Mouse (Mus musculus): Measurements from ENCODE around the gene Ly6g6c. TPM values are rescaled to one million over a fixed set of nuclear protein-coding genes. Genes with fewer than 3 reads are reported as not detected.
"Not testable (repeated sequence)": the region's sequence is repeated elsewhere in the genome, so short reads cannot be mapped to it uniquely, and the experiment has no call there.

Ly6g6c gene
- total RNA-seq, 2 experiments from 2014 or later: not detected

DNA sequence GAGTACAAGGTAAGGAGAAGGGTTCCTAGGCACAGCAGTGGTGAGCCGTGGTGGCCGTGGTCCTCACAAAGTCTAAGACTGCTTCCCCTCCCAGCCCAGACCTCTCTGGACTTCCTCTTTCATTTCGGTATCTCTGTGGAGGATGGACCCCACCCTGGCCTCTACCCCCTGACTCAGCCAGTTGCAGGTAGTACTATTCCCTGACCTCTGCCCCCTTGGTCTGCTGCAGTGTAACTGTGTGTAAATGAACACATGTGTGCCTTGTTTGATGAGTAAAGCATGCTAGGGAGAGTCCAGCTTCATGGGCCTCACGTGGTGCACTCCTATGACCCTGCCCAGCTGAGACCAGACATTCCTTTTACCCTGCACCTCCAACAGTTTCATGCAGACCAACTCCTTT is 41.4 kb upstream of the Ly6g6c start:
- no peak overlapping the region for H3K27ac ChIP-seq
- no peak overlapping the region for H3K4me3 ChIP-seq
- no peak for TF ChIP-seq CTCF (conservative IDR thresholded peaks at IDR 0.05)
- no peak for DNase-seq (ENCODE audit: low spot score in 2 of 2)

GRCm38 (mm10) chr17:35024261-35024660 is 40.9 kb upstream of the Ly6g6c start:
- TF ChIP-seq CTCF (conservative IDR thresholded peaks at IDR 0.05): no peak
- no peak for DNase-seq (ENCODE audit: low spot score in 2 of 2)
- H3K4me3 ChIP-seq: no peak overlapping the region
- H3K27ac ChIP-seq: no peak overlapping the region

DNA sequence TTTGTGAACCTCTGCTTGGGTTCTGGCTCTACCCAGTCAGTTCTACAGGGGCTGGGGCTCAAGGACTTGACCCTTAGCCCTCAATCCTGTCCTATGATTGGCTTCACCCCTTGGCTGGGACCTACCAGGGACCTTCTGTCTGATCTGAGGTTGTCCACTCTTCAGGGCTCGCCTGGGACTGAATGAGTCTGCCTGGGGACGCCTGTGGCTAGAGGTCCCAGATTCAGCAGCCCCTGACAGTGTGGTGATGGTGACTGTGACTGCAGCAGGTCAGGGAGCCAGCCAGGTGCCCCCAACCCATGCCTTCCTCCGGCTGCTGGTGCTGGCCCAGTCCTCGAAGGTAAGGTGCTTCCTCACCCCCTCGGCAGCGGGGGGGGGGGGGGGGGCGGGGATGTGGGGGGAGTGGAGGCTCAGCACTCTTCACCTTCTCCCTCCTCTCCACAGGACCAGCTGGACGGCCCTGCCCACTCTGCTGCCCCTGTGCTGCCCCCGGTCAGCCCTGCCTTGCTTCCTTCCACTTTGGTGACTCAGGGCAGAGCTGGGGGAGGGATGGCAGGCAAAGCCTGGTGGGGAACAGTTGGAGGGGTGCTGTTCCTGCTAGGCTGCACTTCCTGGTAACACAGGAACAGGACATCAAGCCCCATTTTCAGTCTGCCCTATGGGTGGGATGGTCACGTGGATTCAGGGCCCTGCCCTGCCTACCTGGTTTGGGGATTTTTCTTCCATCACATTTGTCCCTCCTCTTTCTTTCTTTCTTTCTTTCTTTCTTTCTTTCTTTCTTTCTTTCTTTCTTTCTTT is 40.3 kb upstream of the Ly6g6c start:
- Histone ChIP-seq H3K27ac (no peak overlapping the region), H3K4me3 (no peak overlapping the region)
- DNase-seq (ENCODE audit: low spot score in 2 of 2): no peak
- no peak for TF ChIP-seq CTCF (conservative IDR thresholded peaks at IDR 0.05)

DNA sequence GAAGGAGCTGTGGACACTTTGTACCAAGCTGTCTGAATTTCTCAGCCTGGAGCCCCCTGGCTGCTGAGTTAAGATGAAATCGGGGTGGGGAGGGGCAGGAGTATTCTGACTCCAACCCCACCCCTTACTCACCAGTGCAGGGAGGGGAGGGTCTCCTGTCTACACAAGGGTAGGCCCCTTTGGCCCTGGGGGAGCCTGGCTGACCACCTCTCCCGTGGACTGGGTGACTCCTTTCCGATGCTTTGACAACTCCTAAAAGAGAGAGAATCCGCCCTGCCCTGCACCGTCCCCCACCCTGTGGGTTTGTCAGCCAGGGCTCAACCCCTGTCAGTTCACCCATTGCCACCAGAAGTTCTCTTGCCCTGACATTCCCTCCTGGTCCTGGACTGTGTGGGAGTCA is 39.0 kb upstream of the Ly6g6c start:
- Histone ChIP-seq H3K27ac (no peak overlapping the region), H3K4me3 (no peak overlapping the region)
- DNase-seq (ENCODE audit: low spot score in 2 of 2): no peak
- no peak for TF ChIP-seq CTCF (conservative IDR thresholded peaks at IDR 0.05)

GRCm38 (mm10) chr17:35027277-35028068 is 37.7 kb upstream of the Ly6g6c start, which contains the start of gene Sapcd1:
Gene Sapcd1 (minus strand): TSS chr17:35028016.
- peak; percentile 35 to 51 for DNase-seq (ENCODE audit: low spot score in 2 of 2)
- Histone ChIP-seq H3K27ac (0 out of 2 replicates have a peak within 1 kb of the TSS, but pooled peaks have one; percentile 32), H3K4me3 (no peak within 1 kb of the TSS)
- no peak for TF ChIP-seq CTCF (conservative IDR thresholded peaks at IDR 0.05)

- no peak for TF ChIP-seq CTCF (conservative IDR thresholded peaks at IDR 0.05)
- no peak overlapping the region for H3K27ac ChIP-seq
- no peak for DNase-seq (ENCODE audit: low spot score in 2 of 2)
- no peak overlapping the region for H3K4me3 ChIP-seq
These were observed 36.9 kb upstream of the Ly6g6c start for GRCm38 (mm10) chr17:35028315-35028714.

GRCm38 (mm10) chr17:35029691-35030532 is 35.3 kb upstream of the Ly6g6c start:
- Histone ChIP-seq H3K27ac (no peak overlapping the region), H3K4me3 (no peak overlapping the region)
- no peak for DNase-seq (ENCODE audit: low spot score in 2 of 2)
- peak; percentile 73 for TF ChIP-seq CTCF (conservative IDR thresholded peaks at IDR 0.05)

GRCm38 (mm10) chr17:35031272-35031671 is 33.9 kb upstream of the Ly6g6c start:
- no peak for DNase-seq (ENCODE audit: low spot score in 2 of 2)
- no peak for TF ChIP-seq CTCF (conservative IDR thresholded peaks at IDR 0.05)
- Histone ChIP-seq H3K27ac (no peak overlapping the region), H3K4me3 (no peak overlapping the region)

DNA sequence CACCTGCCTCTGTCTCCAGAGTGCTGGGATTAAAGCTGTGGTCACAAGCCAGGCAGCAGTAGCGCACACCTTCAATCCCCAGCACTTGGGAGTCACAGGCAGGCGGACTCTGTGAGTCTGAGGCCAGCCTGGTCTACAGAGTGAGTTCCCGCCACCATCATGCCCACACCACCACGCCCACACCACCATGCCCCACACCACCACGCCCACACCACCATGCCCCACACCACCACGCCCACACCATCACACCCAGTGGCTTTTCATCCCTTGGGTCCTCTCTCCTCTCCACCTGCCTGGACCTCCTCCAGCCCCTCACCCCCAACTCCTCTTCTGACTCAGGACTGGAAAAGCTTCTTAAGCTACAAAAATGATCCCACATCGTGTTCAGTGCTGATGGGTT is 33.3 kb upstream of the Ly6g6c start:
- TF ChIP-seq CTCF (conservative IDR thresholded peaks at IDR 0.05): no peak
- H3K27ac ChIP-seq: no peak overlapping the region
- H3K4me3 ChIP-seq: no peak overlapping the region
- DNase-seq (ENCODE audit: low spot score in 2 of 2): no peak

GRCm38 (mm10) chr17:35032323-35032870 is 32.8 kb upstream of the Ly6g6c start:
- no peak for TF ChIP-seq CTCF (conservative IDR thresholded peaks at IDR 0.05)

DNA sequence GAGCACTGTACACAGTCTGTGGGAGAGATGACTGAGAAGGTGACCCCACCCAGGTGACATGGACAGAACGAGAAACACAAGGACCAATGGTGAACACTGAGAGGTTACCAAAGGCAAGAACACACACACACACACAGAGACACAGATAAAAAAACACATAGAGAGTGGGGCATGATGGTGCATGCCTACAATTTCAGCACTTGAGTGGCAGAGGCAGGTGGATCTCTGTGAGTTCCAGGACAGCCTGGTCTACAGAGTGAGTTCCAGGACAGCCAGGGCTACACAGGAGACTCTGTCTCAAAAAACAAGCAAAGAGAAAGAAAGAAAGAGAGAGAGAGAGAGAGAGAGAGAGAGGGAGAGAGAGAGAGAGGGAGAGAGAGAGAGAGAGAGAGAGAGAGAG is 31.5 kb upstream of the Ly6g6c start:
- H3K4me3 ChIP-seq; DNase-seq (ENCODE audit: low spot score in 2 of 2); H3K27ac ChIP-seq: not testable (repeated sequence)

More at GRCm38 (mm10) chr17:35032323-35032870, 32.8 kb upstream of the Ly6g6c start:
- no peak overlapping the region for H3K27ac ChIP-seq
- no peak for DNase-seq (ENCODE audit: low spot score in 2 of 2)
- no peak overlapping the region for H3K4me3 ChIP-seq

DNA sequence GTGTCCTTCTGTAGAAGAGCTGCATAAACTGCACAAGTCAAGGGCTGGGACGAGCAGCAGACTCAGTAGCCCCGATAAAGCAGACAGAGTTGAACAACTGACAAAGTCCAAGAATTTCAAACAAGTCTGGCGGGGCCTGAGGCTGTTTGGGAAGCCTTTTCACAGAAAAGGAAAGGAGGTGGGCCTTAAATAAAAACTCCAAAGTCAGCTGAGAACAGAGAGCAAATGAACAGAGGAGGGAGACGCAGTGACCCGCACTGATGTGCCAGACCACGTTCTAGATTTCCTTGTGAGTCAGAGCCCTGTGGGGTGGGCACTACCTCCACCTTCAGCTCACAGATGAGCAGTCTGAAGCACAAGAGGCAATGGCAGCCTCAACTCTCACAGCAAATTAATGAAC is 30.3 kb upstream of the Ly6g6c start:
- DNase-seq (ENCODE audit: low spot score in 2 of 2): no peak
- Histone ChIP-seq H3K4me3 (no peak overlapping the region), H3K27ac (no peak overlapping the region)
- no peak for TF ChIP-seq CTCF (conservative IDR thresholded peaks at IDR 0.05)

Measured in layer of hippocampus, adult 2 months (tissue).